Mouse (Mus musculus) Muller cell, postnatal 12 days (primary cell): ENCODE measurements at regions not wholly inside any gene's neighbourhood (a gene's known extent, or its start where the extent isn't known, plus 50 kb on each side); places are given as distances from the start of the nearest gene placed in this dataset.

Experiments used
- DNase-seq: peaks from one replicate; pipeline ENCODE4 v3.0.0-alpha.2; 2015; ENCODE audit errors: inconsistent ontology term

DNA sequence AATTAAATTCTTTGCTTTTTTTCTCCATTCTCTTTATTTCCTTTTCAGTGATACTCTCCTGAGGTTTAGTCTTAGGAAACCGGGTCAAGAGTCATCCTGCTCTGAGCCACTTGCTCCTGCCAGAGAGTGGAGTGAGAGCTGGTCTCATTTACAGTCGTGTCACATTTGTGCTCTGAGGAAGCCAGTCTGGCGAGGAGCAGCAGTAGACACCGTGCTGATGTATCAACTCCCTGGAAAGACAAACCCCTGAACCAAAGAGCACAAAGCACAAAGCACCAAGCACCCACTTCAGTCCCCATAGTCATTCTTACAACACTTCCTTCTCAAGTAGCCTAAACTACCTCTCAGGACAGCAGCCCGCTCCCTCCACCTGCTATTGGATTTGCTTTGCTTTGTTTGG lies 390.7 kb downstream of the Wdr11 start:
- no peak for DNase-seq

DNA sequence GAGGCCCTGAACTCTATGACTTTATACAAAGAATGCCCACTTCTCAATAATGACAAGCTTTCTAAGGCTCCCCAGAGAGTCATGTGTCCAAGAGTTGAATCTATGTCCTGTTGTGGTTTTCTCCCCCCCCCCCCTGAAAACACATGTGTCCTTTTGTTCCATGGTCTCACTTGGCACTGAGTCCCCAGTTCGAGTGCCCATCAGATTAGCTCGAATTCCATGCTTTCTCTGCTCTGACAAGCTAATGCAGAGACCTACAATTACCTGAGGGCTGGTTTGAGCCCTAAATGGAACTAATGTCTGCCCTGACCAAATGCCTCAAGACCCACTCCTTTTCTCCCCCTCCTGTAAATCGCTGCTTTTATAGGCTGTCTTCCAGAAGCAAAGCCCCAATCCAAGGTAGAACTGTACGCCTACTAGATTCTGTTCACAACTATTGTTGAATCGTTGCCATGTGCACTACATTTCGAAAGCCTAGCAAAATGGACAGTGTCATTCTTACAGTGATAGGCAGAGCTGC lies 392.0 kb downstream of the Wdr11 start:
- no peak for DNase-seq

DNA sequence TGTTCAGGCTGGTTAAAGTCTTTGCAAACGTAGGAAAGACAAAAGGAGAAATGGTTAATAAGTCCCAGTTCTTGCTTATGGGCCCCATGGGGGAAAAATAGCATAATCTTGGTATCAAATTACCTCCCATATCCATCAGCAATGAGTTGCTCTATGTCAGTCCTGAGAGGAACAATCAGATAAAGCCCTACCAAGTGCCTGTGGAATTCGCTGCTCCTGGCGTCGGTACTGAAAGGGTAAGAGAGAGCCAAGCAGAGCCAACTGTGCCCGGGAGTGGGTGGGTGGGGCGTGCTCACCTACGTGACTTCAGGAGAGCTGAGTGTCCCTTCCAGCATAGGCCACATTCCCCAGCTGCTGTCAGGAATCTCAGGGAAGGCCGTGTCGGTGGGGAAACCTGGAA lies 392.7 kb downstream of the Wdr11 start:
- DNase-seq, result no peak

DNA sequence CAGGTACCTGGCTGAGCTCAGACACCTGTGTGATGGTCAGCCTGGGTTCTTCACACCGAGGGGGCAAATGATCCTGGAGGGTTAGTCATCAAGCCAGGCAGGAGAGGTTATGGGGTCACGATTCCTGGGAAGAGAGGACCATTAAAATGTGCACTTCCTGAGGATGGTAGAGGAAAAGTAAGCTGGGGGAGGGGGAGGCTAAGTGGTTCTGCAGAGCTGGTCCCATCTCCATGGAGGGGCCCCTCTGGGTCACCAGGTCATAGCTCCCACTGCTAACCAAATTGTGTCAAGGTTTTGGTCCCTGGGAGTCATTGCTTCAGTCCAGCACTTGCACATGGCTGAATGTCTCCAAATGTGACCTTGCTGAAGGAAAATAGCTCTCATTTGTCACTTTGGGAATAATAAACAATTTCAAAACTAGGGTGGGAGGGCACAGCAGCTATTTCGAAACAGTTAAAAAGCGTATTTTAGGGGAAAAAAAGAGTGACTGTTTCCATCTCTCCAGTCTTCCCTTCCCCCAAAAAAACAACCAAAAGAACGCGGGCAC lies 395.5 kb downstream of the Wdr11 start:
- DNase-seq, result no peak

DNA sequence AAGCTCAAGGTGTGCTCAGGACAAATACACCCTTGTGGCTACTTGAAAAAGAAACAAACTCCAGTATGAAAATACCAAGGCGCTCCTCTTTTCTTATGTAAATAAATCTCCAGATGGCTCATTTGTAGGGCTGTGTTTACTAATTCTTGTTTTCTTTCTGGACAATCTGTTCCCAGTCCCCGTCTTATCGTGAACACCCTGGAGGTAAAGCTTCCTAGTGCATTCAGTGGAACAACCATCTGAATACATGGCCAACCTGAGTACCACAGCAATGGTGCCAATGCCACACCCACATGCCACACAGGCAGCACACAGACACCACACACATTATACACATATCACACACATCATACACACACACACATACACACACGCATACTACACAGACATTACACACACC lies 396.1 kb downstream of the Wdr11 start:
- no peak for DNase-seq

DNA sequence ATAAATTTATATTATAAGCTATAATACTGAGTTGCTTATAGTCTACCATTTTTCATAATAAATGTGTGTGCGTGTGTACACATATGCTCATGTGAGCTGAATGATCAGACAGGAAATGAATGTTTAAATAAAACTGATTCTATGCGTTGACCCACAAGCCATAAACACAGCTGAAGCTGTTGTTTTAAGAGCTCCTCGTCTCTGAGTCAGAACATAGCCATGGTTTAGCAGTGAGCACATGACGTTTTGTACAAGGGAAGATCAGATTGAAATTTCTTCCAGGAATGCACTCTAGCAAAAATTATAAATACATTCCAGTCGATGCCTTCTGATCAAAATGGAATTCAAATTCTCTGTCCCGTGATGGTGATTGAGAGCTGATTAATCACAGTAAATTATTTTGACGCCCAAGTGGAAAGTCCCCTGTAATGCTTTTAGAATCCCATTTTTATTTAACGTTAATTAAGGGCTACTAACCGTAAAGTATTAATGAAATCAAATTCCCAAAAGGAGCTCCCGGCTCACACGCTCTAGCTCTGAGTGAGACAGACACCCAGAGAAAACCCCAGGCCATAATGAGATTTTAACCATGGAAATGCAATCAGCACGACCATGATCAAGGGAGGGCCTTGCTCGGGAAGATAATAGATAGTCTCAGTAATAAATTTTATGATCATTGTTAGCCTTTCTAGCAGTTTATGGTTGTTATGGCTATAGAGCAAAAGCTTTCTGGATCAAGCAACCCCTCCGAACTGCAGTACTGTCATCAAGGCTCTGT lies 402.0 kb downstream of the Wdr11 start:
- DNase-seq, result peak; percentile 80

DNA sequence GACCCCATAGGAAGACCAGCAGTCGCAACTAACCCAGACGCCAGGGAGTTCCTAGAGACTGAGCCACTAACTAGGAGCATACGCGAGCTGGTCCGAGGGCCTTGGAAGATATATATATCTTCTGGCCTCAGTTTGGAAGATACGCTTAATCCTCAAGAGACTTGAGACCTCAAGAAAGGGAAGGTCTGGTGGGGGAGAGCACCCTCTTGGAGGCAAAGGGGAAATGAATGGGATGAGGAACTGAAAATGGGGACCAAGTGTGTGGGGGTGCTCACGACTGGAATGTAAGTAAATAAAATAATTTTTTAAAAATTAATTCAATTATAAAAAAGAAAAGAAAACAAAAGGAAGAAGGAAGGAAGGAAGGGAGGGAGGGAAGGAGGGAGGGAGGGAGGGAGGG lies 403.9 kb downstream of the Wdr11 start:
- no peak for DNase-seq

DNA sequence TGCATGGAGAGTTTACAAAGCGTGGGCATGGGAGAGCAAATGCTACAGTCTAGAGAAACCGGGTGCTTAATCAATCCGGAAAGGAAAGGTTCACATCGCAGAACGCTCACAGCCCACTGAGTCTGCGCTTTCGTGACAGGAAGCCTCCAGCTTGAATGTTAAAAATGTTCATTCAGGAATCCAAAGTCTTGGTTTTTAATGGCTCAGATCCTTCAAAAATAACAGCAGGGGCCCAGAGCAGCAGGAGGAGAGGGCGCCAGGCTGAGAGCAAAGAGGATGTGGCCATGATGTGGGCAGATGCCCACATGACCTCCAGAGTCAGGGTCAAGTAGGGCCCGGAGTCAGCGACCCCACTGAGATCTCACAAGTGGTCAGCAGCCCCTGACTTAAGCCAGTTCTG lies 409.4 kb downstream of the Wdr11 start:
- peak; percentile 37 for DNase-seq

DNA sequence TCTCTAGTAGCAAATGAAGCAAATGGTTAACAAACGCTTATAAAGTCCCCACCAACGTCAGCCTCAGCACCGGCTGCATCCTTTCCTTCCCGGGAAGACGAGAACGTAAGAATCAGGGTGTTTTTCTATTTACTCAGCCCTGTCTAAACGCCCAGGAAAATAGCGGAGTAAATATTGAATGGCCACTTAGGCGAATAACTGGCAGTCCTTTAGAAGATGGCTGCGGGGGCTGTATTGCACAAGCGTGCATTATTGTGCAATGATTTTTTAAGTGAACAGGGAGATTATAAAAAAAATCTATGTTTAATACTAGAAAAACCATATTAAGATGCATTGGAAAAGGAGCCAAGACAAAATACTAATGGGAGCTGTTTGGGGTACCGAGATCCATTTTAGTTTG lies 410.3 kb downstream of the Wdr11 start:
- DNase-seq, result no peak

DNA sequence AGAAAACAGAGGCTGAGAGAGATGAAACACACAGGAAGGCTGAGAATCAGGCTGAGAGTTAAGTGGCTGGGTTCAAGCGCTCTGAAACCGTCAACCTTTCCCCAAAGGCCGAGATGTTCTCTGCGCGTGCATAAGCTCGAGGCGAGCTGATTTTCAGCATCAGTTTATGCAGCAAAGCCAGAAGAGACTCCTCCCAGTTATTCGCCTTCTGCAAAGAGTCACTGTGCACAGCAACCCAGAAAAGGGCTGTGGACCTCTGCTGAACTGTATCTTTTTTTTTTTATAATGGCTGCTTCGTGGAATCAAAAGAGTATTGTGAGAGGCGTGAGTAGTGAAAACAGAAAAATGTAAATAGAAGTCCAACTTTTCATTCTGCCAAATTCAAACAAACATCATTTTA lies 413.7 kb downstream of the Wdr11 start:
- DNase-seq, result no peak

DNA sequence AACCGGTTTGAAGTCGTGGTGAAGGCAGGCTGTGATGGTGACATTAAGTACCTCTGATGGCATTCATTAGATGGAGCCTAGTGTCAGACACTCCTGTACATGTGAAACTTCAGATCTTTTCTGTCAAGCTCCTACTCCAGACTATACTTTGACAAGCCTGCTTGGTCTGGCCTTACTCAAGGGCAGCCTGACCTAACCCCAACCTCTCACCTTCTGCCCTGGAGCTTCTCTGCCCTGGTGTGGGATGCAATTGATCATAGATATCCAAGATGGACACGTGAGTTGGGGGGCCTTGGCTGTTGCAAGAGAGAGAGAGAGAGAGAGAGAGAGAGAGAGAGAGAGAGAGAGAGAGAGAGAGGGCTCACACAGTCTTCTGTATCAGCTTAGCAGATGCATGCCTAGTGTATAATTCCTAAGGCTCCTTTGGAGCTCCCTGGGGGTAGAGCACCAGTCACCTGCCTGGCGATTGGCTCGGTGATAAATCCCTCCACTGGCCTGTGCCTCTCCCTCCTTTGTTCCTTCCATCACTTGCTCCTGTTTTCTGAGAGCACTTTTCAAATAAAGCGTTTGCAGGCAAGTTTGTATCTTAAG lies 416.4 kb downstream of the Wdr11 start:
- DNase-seq, result no peak

DNA sequence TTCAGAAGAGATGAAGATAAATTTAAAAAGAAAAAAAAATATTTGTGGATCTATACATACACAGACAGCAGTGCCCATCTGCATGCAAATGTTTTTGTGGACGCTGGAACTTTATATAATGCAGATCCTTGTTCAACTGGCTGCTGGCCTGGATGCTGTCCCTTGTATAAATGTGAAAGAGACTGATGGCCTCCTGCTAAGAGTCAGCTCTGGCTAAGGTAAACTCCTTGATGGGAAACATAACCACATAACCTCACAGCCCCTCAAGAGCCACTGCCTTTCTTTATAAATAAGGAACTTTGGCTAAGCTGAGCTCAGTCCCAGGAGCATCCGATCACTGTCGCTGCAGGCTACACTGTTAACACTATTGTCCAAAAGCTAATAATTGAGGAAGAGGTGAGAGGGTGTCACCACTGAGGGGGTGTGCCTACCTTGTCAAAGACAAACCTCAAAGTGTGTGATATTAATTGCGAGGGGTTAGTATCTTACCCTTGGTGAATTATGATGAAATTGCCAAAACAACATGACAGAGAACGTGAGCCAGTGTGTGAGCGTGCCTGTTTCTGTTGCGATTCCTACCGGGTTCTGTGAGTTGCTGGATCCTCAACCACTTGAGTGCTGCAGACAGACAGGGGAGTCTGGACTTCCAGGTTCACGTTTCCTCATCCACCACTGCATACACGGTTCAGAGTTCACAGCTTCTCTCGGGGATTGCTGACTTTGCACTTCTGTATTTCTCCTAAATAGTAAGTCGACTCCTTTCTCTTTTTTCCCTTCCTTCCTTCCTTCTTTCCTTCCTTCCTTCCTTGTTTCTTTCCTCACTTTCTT lies 417.1 kb downstream of the Wdr11 start:
- DNase-seq, result no peak

DNA sequence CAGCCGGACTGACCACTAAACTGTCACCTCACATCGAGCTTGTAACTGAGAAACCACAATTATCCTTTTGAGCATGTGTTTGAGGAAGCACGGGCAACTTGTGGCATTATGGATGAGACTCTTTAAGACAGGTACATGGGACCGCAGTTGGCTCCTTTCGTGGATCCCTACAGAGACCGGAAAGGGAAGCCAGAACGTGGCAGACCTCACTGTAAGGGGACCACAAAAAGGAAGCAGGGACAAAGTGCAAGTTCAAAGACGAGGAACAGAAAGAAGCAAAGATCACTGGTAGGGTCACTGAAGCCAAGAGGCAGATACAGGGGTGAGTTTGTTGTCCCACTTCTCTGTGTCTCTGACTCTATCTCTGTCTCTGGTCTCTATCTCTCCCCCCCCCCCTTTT lies 420.4 kb downstream of the Wdr11 start:
- no peak for DNase-seq

DNA sequence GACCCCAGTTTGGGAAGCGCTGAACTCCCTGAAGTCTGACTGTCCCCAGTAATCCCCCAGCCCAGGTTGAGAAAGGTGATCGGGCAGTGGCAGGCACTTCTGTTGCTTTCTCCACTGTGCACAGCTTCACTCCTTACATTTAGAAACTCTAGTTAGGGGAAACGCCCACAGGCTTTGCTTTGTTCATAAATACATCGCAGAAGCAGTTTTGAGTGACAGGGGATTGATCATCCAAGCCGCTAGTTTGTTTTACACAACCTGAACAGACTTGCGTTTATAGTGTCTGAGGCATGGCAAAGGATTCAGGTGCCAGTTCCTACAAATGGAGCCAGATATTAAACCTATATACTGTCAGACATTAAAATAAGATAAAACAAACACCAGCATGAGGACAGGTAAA lies 421.4 kb downstream of the Wdr11 start:
- DNase-seq, result no peak

DNA sequence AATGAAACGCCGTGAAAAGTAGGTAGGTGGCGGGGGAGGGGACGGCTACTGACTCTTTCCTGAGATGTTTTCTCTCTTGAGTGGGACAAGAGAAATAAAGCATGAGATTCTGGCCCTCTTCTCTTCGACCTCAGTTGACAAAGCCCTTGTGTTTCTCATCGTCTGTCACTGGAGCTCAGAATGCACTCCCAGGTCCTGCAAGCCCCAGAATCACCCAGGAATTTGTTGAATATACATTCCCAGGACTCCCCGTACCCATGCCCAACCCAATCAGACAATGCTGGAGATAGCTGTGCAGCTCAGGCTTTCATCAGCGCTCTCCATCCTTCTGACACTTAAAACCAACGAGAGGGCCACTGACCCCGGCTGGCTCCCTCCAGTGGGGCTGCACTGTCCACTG lies 422.9 kb downstream of the Wdr11 start:
- no peak for DNase-seq

DNA sequence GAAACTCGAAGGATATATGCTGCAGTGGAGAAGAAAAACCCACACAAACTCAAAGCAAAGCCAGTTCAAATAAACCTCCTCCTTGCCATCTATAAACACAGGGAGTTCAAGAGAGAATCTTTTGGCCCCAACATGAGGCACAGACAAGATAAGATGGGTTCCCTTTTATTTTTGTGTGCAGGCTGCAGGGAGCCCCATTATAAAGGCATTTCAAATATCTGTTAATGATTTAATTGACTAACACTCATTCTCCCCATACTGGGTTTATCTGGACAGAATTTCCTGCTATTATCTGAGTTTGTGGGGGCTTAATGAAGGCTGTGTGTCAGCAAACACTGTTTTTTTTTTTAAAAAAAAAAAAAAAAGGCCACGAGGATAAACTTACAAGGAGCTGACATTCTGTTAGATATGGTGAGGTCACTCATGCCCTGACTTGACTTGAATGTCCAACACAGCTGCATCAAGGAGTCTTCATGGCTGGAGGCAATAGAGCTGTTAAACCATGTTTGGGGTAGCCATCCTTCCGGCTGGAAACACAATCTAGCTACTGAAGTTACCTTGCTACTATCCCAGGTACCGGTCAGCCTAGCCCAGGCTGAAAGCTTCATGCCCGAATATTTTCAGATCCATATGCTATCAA lies 423.8 kb downstream of the Wdr11 start:
- DNase-seq, result no peak

DNA sequence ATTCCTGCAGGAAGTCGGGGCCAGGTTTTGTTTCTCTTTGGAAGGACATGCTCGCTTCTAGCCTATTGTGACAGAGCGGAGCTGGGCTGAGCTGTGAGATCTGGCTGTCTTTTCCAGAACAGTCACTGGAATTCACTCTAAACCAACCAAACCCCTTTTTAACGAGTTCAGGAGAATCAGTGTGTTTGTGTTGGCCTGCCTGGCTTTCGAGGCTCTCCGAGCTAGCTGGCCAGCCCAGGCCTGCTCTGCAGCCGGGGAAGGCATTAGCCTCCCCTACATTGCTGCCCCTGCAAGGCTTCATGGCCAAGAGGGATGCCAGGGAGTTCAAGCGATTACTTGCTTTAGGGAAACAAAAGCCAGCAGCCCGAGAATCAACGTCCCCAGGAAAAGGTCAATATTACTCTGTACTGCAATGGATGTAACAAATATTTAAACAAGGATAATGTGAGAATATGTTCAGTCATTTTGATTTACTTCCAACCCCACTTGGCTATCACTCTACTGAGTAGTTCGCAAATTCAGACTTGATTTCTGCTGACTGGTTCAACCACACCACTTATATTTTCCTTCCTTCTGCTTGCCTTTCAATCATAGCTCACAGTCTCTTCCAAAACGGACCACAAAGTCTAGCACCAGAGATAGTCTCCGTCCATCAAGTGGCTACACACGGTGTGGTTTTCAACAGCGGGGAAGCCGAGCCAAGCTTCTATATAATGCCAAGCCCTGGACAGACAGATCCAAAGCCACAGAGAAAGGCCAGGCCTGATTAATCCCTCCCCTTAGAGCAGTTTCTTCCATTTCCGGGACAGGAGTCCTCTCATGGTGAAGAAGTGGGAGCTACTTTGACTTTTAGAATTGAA lies 424.6 kb downstream of the Wdr11 start:
- peak; percentile 18 for DNase-seq

DNA sequence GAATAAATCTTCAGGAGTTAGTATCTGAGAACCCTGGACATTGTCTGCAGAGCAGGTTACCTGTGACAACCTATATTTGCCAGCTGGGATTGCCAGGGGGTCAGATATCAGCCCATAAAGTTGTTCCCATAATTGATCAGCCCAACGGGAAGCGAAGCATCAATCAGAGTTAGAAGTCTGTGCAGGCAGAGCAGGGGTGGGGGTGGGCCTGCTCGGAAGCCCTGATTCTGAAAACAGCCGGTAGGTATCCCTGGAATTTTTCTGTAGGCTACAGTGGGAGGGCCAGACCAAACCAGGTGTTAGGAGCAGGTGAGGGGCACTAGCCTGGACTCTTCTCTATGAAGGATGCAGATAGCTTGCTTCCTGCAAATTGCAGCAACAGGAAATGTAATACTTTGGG lies 427.2 kb downstream of the Wdr11 start:
- no peak for DNase-seq

DNA sequence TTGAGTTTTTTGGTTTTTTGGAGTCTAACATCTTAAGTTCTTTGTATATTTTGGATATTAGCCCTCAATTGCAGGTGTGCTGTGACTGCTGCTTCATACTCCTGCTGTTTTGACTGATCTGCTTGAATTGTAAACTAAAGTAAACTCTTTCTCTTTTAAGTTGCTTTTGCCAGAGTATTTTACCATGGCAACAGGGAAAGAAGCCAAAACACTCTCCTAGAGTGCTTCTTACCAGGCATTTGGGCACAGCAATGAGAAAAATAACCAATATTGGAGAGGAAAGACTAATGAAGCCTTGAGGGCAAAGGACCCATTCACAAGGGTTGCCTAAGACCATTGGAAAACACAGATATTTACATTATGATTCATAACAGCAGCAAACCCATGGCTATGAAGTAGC lies 437.3 kb downstream of the Wdr11 start:
- DNase-seq, result peak; percentile 40

DNA sequence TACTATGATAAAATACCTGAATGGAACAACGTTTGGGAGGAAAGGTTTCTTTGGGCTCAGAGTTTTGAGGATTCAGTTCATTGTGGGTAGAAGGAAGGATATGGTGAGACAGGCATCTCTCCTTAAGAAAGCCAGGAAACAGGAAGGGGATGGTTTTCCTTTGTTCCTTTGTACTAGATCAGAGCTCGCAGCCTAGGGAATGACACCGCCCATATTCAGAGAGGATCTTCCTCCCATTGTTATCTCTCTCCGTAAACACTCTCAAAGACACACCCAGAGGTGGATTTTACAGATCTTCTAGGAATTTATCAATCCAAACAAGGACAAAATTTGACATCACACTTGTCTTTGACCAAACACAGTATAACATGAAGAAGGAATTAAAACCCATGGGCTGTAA lies 439.0 kb downstream of the Wdr11 start:
- no peak for DNase-seq

DNA sequence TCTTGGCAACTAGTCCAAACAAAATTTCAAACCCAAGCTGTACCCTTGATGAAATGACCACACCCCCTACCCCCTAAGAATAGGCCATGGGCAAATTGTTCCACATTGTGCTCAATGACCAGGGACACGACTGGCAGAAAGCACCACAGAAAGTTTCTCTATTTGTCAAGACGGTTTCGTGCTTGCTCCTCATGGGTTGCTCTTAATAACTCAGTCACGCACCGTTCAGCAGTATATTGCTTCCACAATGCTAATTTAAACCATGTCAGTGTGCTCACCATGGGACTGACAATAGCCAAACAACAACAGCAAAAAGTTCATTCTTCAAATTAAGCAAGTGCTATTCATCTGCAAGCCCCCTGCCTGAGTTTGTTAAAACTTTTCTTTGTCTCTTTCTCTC lies 444.6 kb downstream of the Wdr11 start:
- DNase-seq, result no peak
